Mouse (Mus musculus) lung, postnatal 14 days (tissue): ENCODE measurements at regions not wholly inside any gene's neighbourhood (a gene's known extent, or its start where the extent isn't known, plus 50 kb on each side); places are given as distances from the start of the nearest gene placed in this dataset.
"Not testable (repeated sequence)": the region's sequence is repeated elsewhere in the genome, so short reads cannot be mapped to it uniquely, and the experiment has no call there.

Experiments
- DNase-seq: peaks from one replicate; pipeline ENCODE4 v3.0.0; 2021

DNA sequence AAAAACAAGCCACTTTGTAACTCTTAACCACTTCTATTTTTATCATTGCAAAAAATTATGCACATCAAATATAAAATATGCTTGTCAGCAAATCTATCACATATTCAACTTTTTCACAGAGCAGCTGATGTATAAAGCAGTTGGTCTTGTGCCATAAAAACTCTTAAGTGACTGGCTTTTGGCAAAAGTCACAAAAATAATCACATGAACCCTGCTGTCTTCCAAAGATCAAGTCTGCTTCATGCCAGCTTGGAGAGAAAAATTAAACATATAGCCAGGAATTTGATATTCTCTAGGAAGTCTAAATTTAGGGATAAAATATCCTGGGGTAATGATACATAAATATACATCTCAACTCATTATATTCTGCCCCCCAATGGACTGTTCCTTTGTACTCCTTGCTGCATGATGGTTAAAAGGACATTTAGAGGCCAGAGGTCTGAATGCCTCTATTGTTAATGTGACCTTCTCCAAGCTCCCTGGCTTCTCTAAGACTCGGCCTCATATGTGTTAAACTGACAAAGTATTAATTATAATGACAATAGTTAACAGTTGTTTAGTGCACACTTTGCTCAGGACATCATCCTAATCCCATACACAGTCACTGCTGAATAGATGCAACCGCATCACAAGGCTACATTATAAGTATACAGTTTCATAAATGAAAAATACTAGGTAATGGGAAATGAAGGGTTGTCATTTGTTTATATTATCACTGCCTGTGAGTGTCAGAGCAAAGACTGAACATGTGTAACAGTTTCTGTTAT is 422.9 kb upstream of the Hs3st1 start:
- DNase-seq, result no peak

DNA sequence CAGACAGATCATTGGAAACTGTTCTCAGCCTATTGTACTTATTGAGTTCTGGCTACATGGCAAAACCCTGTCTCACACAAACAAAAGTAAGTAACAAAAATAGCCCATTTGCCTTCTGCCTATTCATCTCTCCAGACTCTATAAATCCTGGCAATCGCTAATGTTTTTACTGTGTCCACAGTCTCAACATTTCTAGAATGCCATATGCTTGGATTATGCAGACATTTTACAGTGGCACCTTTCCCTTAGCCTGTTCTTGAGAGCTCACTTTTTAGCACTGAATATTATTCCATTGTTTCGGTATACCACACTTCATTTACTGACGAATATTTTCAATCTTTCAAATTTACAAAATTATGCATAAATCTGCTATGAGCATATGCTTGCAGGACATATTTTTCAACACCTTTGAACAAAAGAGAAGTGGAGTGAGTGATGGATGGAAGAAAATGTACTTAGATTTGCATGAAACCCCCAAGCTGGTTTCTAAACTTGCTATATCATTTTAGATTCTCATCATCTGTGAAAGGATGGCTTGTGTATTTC is 381.5 kb upstream of the Hs3st1 start:
- no peak for DNase-seq

DNA sequence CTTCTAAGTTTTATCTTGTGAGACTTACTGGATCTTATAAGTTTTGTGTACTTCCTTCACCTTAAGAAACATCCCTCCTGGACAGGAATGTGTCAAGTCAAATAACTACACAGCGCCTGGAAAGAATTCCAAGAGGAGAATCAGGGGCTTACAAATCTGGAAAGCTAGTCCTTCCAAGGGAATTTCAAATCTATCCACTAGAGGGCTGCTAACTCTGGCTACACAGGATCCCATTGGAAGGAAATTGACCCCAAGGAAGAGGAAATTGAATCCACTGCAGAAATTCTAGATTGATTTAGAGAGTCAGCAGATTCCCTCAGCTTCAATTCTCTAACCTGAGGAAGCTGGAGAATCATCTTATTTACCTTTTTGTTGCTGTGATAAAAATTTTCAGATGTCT is 369.1 kb upstream of the Hs3st1 start:
- DNase-seq, result no peak

DNA sequence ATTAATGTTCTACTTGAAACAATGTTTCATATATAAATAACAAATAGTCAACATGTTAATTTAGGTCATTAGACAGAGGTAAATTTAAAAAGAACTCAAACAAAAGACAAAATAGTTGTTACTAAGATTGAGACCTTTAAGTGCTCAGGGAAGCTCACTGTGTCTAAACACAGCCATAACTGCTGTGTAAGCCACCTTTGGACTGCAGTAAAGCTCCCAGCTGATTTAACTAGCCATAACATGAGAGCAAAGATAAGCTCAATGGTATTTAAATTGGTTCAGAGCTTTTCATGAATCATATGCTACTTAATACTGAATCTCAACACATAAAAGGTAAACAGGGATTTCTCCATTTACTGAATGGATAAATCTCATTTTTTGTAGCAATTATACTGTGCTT is 361.6 kb upstream of the Hs3st1 start:
- no peak for DNase-seq

DNA sequence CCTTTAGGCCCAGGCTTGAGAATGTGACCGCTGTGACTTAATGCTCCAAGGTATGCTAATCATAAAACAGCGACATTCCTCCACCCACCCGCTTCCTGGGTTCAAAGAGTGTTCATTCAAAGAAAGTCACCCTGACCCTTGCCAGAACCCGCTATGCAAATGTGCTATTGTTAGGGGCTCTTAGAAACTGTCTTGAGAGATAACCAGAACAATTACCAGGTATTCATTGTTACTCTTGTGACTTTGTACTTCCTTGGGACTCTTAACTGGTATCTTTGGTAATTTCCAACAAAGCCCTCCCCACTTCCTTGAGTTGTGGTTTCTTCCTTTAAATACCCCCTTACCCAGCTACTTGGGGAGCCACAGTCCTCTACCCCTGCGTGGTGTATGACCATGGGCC is 334.3 kb upstream of the Hs3st1 start:
- not testable (repeated sequence) for DNase-seq

DNA sequence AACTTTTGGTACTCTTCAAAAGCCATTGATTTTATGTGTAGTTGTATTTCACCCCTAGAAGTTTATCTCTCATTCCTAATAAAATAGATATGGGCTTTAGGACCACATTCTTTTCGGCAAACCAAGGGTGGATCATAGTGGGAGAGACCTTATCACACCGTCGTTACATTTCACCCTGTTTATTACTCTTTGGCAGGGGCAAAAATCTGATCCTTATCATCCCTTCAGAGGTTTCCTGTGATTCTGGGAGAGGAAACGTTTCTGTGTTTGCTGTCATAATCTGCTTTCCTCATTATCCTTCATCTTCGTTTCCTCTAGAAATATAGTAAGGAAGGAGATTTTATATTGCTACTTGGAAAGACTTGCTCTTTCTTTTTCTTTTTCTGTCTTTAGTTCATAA is 290.0 kb upstream of the Hs3st1 start:
- peak; percentile 6 for DNase-seq

DNA sequence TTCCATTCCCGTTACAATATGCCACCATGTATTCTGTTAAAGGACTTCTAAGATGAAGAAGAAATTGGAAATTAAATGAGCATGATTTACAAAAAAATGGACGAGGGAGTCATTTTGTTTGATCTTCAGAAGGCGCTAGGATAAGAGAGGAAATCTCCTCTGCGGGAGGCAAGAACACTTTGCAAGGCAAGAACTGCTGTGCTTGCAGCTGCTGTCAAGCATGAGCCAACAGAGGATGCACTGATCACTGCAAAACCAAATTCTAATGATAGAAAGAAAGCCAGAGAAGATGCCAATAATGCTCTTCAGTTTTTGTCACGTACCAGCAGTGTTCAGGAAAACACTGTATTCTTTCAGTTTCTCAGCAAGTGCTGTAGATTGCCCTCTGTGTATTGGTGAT is 279.2 kb upstream of the Hs3st1 start:
- no peak for DNase-seq

DNA sequence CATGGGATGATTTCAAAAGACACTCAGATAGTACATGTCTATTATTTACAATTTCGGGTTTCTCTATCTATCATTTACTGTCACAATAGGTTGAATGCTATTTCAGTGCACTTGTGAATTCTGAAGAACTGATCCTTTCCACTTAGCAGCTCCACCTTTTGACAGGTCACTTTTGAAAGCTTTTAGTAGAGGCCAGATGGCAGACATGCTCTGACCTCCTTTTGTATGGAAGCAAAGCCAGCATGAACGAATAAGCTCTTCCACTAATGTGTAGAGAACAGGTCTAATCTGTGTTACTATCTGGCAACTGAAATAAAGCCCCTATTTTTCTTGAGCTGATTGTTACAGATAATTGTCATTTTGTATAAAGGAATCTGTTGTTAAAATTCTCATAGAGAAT is 278.4 kb upstream of the Hs3st1 start:
- no peak for DNase-seq

DNA sequence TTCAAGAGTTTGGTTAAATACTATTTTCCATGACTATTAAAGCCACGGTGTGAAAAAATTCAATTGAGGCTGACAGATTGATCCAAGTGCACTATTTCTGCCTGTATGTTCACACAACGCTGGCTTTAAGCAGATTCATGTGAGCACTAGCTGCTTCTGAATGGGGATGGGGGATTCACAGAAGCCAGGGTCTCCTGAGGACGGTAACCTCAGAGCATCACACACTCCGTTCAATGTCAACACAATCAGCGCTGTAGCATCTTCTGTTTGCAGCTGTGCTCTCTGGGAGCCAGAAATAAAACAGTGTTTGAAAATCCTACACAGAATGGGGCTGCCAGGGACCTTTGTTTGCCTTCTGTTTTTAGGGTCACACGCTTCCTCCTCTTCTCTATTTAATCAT is 275.0 kb upstream of the Hs3st1 start:
- DNase-seq, result no peak

DNA sequence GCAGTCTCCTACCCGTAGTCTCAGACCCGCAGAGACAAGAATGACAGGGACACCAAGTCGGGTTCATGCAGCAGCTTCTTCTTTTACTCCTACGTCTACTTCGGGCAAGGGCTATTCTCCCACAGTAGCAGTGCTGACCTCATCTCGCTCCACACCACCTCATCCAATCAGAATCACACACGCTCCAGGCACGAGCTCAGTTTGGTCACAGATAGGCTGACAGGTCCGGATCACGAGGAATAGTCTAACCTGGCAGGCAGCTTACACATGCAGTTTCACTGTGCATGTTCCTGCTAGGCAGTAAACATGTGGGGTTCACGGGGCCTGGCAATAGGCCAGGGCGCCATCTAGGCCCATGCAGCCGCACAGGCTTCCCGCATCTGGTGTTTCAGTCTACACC is 260.7 kb upstream of the Hs3st1 start:
- no peak for DNase-seq

DNA sequence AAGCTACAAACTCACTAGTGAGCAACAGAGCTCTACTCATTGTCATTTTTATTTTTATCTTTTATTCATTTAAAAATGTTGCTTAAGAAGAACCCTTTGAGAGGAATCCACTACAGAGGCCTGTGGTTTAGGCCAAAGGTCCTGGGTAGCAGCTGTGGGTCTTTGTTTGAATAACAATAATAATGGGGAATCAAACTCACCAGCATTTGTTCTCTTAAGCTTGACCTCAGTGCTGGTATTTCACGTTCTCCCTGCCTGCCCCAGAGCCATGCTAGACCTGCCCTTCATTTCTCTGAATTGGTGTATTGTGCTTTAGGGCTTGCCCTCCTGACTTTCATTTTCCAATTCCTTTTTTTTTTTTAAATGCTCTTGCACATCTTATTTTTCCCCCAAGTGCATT is 232.8 kb upstream of the Hs3st1 start:
- DNase-seq, result no peak

DNA sequence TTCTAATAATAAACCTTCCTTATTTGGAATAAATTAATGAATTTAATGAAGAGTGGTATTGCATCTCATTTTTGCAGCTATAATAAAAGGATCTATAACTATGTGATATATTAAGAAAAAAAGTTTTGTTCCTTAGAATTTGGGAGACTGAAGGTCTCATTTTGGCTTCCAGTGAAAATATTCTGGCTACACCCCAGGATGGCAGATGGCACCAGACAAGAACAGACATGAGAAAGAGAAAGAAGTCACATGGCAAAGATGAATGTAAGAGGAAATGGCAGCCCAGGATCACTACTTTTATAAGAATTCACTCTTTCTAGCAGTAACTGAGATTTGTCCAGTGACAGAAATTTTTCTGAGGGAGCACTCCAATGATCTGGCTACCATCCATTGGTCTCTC is 209.1 kb upstream of the Hs3st1 start:
- DNase-seq, result no peak

DNA sequence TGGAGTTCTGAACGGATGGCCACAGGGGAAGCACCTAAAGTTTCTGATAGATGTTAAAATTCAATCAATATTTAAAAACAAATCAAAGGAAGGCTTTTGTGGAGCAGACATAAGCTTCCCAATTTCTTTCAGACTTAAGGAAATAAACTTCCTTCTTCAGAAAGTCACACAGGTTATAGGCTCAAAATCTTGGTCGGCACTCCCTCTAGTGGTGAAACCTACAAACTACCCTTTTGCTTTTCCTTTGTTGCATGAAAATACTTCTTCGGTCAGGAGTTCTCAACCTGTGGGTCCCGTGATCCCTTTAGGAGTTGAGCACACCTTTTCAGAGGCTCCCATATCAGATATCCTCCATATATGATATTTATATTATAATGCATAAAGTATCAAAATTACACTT is 205.7 kb upstream of the Hs3st1 start:
- peak; percentile 26 for DNase-seq

DNA sequence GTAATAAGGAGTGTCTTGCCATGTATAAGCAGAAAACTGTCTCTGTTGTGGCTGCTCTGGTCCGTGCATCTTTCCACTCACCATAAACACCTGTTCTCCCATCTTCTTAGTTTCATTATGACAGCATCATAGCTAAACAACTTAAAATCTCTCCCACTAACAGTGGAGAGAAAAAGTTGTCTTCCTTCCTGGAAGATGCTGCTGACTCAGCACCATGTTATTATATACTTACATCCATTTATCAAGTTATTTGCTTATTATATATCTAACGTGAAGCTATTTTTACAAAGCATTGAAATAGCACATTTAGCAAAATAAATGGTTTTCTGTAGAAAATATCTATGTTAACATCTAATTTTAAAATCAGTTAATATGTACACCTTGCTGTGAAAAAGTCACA is 180.3 kb upstream of the Hs3st1 start:
- no peak for DNase-seq

DNA sequence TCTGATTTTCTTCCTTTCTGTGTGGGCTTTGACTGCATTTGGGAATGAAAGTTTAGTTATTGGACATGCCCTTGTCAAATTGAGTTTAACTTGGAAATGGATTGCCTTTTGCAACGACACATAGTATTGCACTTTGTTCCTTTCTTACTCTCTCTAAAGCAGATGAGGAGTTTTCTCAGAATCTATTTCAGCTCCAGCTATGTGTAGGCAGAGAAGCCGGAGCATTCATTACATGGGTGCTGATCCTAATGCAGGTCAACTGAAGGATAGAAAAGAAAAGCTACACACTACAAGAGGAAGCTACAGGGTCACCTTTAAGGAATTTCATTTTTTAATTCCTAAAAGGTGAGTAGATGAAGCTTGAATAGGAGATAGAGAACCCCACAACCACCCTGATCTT is 176.6 kb upstream of the Hs3st1 start:
- DNase-seq, result no peak

DNA sequence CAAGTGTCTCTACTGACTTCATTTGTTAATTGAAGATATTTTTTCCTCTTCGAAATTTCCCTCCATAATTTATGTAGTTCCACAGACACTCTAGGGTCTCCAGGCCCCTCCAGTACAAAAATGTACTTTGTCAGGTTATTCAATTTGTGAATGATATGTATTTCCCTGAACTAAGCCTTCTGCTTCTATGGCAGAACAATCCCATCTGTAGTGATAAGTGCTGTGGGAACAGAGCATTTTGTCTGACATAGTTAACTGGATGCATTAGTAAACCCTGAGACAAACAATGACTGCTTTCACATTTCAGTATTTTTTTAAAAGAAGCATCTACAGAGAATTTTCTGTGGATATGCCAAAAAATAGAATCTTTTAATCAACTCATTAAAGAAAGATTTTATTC is 154.1 kb upstream of the Hs3st1 start:
- DNase-seq, result no peak

DNA sequence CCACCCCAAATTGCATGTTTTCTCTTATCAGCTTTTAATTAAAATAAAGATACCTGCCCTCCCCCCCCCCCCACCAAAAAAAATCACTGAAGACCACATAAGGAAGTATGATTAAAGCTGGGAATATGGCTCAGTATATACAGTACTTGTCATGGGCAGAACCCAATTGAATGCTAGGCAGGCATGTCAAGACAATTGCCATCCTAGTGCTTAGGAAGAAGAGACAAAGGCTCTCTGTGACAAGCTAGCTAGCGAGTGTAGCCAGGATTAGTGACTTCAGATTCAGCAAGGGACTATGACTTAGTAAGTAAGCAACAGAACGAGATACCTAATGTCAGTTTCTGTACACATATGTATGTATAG is 116.4 kb upstream of the Hs3st1 start:
- no peak for DNase-seq

DNA sequence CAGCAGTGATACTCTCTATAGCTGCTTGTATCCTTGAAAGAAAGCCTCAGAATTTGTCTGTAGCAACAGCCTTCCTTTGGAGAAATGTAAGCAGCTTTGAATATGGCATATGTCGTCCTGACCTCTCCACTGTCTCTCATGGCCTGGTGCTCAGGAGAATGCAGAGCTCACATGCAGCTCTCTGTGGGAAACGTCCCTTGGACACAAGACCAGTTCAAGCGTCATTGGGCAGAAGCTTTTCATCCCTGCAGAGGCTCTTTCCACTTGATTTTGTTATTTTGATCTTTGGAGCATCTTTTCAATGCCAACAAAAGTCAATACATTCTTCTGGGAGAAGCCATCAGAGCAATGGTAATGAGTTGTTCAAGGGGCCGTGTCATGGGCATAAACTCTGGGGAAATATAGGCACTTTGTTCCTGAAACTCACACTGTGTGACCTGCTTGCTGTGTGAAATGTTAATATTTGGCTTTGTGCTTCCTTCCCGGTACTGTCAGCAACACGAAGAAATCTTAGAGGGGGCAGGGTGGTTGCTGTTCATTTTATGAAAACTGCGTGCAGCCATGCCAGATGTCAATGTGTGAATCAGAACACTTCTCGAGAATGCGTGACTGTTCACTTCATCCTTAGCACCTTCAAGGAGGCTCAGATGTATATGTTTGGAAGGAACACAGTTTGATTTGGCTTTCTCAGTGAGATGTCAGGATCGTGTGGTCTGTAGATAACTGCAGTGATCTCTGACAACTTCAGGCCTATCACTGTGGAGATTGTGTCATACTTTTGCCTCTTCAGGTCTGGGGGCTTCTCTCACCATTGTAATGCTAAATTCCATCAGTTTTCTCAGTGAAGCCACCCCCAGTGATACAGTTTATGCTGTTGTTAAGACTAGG is 115.8 kb upstream of the Hs3st1 start:
- DNase-seq, result peak; percentile 0

DNA sequence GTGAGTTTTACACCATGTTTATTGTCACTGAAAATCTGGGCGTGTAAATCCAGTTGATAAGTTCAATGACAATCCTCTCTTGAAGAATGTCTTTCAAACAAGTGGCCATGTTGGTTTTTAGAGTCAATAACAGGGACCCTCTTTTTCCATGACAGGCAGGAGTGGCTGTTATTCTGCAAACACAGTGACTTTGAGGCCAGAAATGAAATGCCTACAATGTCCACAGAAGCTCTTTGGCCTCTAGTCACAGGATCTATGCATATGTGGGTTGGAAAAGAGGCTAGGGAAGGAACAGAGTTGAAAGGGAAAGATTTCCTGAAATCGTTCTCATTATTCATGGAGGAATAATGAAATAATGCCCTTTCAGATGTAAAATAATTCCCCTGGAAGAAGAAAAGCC is 101.9 kb upstream of the Hs3st1 start:
- DNase-seq, result no peak

DNA sequence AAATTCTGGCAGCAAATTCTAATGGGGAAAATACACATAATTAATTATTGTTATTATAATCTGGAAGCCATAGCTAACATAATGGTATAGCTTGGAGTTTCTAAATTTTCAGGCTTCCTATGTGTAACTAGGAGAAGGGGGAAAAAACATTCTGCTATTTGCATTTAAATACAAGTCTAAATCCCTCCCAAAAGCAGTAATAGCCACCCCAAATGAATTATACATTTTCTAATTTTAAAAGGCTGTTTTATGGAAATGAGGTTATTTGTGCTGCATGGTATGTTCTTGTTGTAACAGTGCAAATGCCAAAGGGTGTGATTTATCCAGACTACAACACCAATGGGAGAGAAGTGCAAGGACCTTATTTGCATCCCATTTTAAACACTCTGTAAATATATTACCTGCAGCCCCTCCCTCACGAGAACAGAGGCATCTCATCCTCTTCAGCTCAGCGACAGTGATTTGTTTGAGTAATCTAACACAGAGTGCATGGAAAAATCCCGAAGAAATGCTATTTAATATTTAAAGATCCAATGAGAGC is 101.4 kb upstream of the Hs3st1 start:
- no peak for DNase-seq

DNA sequence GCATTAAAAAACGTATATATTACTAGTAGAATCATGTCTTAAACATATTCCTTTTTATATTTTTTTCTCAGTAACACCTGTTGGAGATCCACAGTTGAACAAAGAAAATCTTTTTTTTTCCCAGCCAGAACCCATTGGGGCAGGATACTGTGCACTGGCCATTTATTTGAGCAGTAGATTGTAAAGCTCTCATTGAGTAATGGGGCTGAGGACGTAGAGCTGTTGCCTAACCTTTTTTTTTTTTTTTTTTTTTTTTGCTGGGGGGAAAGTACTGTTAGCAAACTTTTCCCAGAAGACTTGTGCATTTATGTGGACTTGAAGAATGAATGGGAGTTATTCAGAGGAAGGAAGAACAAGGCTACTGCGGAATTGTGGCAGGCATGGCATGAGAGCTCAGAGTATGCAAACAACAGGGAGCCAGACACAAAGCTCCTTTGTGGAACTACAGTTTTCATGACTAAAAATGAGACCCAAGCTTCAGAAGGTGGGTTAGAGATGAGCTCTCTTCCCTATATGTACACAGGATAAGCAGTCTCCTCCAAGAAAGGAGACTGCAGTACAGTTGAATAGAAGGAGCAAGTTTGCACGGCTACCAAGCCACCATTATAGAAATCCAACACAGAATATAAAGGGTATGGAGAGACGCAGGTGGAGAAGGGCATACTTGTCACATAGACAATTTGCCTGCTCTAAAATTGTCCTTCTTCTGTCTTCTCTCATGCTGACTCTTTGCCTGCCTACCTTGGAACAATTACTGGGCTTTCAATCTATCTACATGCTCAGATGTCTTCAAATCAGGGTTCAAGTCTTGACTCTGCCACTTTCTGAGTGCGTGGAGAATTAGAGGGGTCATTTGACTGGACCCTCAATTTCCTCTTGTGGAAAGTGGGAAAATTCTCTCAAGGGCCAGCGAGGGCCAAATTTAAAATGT is 100.7 kb upstream of the Hs3st1 start:
- no peak for DNase-seq

DNA sequence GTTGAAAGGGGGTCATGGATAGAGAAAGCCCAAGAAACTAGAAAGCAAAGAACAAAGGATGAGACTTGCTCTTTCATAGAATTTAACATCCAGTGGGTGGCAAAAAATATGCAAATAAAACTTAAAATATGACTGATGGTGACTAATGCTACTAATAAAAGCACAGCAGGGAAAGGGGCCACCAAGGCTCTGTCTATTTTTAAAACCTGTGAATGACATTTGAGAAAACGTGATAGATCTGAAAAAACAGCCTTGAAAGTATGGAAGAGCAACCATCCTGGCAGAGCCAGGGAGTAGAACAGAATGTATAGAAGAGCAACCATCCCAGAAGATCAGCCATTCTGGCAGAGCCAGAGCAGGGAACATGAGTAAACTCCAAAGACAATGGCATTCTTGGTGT is 91.9 kb upstream of the Hs3st1 start:
- DNase-seq, result no peak

DNA sequence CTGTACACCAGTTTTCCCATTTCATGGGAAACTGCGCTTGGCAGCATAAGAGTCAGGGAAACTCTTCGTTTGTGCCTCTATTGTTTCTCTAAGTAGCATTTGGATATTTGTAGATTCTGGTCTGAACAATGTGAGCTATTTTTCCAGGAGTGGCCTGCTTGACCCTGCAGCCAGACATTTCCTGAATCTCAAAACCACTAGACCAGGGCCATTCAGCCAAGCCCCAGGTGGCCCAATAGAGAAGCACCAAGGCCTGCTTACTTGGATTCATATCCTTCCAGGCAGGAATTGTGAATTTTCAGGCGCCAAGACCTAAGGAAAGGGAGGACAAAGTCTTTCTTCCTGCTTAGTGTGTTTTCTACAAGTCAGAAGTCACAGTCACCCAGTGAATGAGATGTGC is 85.9 kb upstream of the Hs3st1 start:
- DNase-seq, result no peak
